Mouse (Mus musculus) testis, postnatal 14 days (tissue): ENCODE results near the gene Gpr137.
A peak's percentile ranks its signal among the peaks of the same experiment; 100 is the strongest.
"Not testable (repeated sequence)": the region's sequence is repeated elsewhere in the genome, so short reads cannot be mapped to it uniquely, and the experiment has no call there.

Source experiments
- DNase-seq: peaks from one replicate; pipeline ENCODE4 v3.0.0; 2021; ENCODE audit warnings: low spot score

The Gpr137 gene

GRCm38 (mm10) chr19:6905498-6906159 is 36.7 kb downstream of the Gpr137 start:
- DNase-seq, result peak; percentile 6

GRCm38 (mm10) chr19:6904846-6905245 is 37.4 kb downstream of the Gpr137 start:
- DNase-seq, result no peak

- DNase-seq, result no peak
These were observed 39.2 kb downstream of the Gpr137 start for GRCm38 (mm10) chr19:6903031-6903430.

GRCm38 (mm10) chr19:6899641-6900040 is 42.6 kb downstream of the Gpr137 start:
- DNase-seq, result no peak

- not testable (repeated sequence) for DNase-seq
These were observed 46.5 kb downstream of the Gpr137 start for GRCm38 (mm10) chr19:6895608-6896305.

- no peak for DNase-seq
These were observed 48.4 kb downstream of the Gpr137 start for GRCm38 (mm10) chr19:6893731-6894451.

- DNase-seq, result no peak
These were observed 49.8 kb downstream of the Gpr137 start for GRCm38 (mm10) chr19:6892512-6892911.
